Mouse (Mus musculus): ENCODE data around the gene Pde11a.

DNA sequence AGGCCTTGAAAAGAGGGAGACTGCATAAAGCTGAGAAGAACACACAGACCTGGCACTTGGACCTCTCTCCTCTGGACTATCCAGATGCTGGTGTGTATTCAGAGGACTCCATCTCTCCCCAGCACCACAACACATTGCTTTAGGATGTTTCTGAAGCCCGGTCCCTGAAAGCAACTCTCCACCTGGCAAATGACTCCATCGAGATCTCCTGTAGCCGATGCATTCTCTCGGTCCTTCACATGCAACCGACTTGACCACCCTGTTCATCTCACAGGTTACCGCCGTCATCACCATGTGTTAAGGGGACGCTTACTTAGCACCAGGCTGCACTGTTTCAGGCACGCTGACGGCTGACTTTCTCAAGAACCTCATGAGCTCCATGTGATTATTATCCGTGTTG lies 343.7 kb downstream of the Pde11a start:
- TF ChIP-seq CTCF (conservative IDR thresholded peaks at IDR 0.05; ENCODE audit: low read length) = no peak
- TF ChIP-seq POU5F1 (IDR thresholded peaks at IDR 0.05; ENCODE audit: borderline replicate concordance, low read length) = no peak
- no peak for TF ChIP-seq NANOG (IDR thresholded peaks at IDR 0.05; ENCODE audit: borderline replicate concordance, low read length)

All from E14TG2a.4 (cell line).